Mouse (Mus musculus) heart, embryonic 16.5 days (tissue): Measurements from ENCODE around the gene Sox4. TPM values are rescaled to one million over a fixed set of nuclear protein-coding genes. Genes with fewer than 3 reads are reported as not detected.

Source experiments
- ATAC-seq: fragments of 200-750 bp; cut with Nextera tagmentation; replicated peaks from 2 replicates; pipeline ENCODE4 v1.8.0; 2017; ENCODE audit warnings: moderate number of reproducible peaks; ENCODE audit not compliant: insufficient read depth, low FRiP score; ENCODE audit errors: extremely low read depth
- H3K27ac ChIP-seq: fragments of 300-500 bp; sonication (generic); 2 replicates; pipeline ENCODE4 v1.5.1; 2014; ENCODE audit warnings: mild to moderate bottlenecking, low read length, control low read depth, moderate library complexity
- H3K27me3 ChIP-seq: fragments of 300-500 bp; sonication (generic); 2 replicates; pipeline ENCODE4 v1.6.1; 2014; ENCODE audit warnings: low read length, mixed read lengths; ENCODE audit not compliant: control insufficient read depth, insufficient read depth
- H3K36me3 ChIP-seq: fragments of 300-500 bp; sonication (generic); 2 replicates; pipeline ENCODE4 v1.6.1; 2014; ENCODE audit not compliant: control insufficient read depth, insufficient read depth
- H3K4me1 ChIP-seq: fragments of 300-500 bp; sonication (generic); 2 replicates; pipeline ENCODE4 v1.6.1; 2014; ENCODE audit warnings: low read length, mixed read lengths; ENCODE audit not compliant: control insufficient read depth, insufficient read depth
- H3K4me2 ChIP-seq: fragments of 300-500 bp; sonication (generic); 2 replicates; pipeline ENCODE4 v1.6.1; 2014; ENCODE audit warnings: low read depth, mild to moderate bottlenecking, control low read depth, low read length
- H3K4me3 ChIP-seq: fragments of 300-500 bp; sonication (generic); 2 replicates; pipeline ENCODE4 v1.5.1; 2014; ENCODE audit warnings: mild to moderate bottlenecking, control low read depth, low read length
- H3K9ac ChIP-seq: fragments of 300-500 bp; sonication (generic); 2 replicates; pipeline ENCODE4 v1.6.1; 2014; ENCODE audit warnings: low read length, control low read depth
- H3K9me3 ChIP-seq: fragments of 300-500 bp; sonication (generic); replicated peaks from 2 replicates; pipeline ENCODE4 v1.6.1; 2016; ENCODE audit warnings: low read length; ENCODE audit not compliant: control insufficient read depth
- WGBS: fragments of 180-500 bp; shearing (Covaris S2); extraction: QIAGEN DNeasy Blood & Tissue Kit; methylation state at CpG from one replicate; pipeline ENCODE4 v1.1.7; 2014; 5-methylcytosine and 5-hydroxymethylcytosine counted together
- polyA plus RNA-seq: library from polyadenylated mRNA; unstranded; fragments of >200 nt; fragmentation: Nextera tagmentation; extraction: Ambion mirVana; gene quantifications from 2 replicates; pipeline ENCODE4 v1.2.1, GENCODE M21; 2015

Sox4 gene
- polyA plus RNA-seq, result 34.6 and 34.9 TPM in 2 replicates

DNA sequence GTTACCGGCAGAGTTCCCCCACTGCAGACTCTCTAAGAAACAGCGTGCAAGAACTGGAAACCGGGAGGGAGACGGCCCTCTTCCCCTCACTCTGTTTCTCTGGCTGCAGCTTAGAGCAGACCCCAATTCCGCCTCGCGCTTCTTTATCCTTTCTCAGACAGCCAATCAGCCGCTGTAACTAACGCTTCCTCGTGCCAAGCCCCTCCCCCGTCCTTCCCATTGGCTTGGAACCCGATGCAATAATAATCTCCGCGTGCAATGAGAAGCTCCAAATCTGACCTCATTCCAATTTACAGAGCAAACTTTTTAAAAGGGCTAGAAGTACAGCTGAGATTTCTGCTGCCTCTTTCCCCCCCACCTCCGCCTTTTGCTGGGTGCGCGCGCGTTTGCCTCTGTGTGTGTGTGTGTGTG, at the start of gene Sox4:
Sox4 (minus strand) TSS at position 133 of the 411 bp plus-strand sequence.
- peak within 1 kb of the TSS; percentile 99 for H3K4me3 ChIP-seq
- under 1% methylated on average over 19 of the region's 19 CpGs for WGBS
- H3K9ac ChIP-seq, result peak within 1 kb of the TSS; percentile 100

DNA sequence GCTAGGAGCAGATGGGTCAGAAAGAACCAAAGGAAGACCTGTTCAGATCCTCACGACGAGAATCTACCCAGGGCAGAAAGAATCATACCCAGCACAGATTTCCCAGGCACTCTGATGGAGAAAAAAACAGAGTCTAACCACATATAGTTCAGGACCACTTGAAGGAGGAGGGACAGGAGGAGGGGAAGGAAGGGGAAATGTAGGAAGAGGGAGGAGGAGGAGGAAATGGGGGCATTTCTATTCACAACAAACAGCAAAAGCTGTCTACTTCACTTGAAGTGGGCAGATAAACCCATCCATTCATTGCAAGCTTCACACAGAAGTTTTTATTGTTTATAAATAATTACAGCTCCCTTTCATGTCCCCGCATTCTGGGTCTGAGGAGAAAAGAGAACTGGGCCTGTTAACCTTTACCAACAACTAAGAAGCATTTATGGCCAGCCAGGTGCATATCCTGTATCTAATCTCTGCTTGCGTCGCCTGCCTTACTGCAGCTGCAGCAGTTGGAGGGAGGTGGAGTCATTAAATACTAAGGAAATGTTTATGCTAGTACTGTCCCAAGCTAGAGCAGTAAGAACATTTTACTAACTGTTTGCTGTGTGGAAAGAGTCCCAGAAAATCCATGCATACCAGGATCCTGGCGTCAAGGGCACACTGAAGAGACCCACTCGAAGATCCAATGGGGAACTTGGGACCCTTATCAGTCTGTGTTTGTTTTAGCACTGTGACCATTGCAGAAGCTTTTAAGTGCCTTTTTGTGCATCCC, 38.6 kb upstream of the Sox4 start:
- peak; percentile 78 for ATAC-seq
- Histone ChIP-seq H3K27me3 (no peaks in the 10 kb centered on the region), H3K4me3 (no peak overlapping the region), H3K36me3 (no peaks in the 10 kb centered on the region), H3K9ac (peak overlapping the region; percentile 16; the same call in 1 of the 2 replicates), H3K27ac (peak overlapping the region; percentile 79), H3K4me1 (peaks cover 31% of the 10 kb centered on the region), H3K9me3 (no peaks in the 10 kb centered on the region), H3K4me2 (peak overlapping the region; percentile 3)
- WGBS, result 17% methylated on average over 7 of the region's 7 CpGs

More for the DNA sequence above, at the start of gene Sox4:
- H3K27me3 ChIP-seq, result no peaks in the 10 kb centered on the region
- H3K4me2 ChIP-seq, result peak within 1 kb of the TSS; percentile 70
- H3K36me3 ChIP-seq, result 0 out of 2 replicates have a peak, but pooled peaks cover under 1% of the 10 kb centered on the region
- H3K4me1 ChIP-seq, result peaks cover 6% of the 10 kb centered on the region
- peak; percentile 88 for ATAC-seq
- no peaks in the 10 kb centered on the region for H3K9me3 ChIP-seq
- H3K27ac ChIP-seq, result peak within 1 kb of the TSS; percentile 100

DNA sequence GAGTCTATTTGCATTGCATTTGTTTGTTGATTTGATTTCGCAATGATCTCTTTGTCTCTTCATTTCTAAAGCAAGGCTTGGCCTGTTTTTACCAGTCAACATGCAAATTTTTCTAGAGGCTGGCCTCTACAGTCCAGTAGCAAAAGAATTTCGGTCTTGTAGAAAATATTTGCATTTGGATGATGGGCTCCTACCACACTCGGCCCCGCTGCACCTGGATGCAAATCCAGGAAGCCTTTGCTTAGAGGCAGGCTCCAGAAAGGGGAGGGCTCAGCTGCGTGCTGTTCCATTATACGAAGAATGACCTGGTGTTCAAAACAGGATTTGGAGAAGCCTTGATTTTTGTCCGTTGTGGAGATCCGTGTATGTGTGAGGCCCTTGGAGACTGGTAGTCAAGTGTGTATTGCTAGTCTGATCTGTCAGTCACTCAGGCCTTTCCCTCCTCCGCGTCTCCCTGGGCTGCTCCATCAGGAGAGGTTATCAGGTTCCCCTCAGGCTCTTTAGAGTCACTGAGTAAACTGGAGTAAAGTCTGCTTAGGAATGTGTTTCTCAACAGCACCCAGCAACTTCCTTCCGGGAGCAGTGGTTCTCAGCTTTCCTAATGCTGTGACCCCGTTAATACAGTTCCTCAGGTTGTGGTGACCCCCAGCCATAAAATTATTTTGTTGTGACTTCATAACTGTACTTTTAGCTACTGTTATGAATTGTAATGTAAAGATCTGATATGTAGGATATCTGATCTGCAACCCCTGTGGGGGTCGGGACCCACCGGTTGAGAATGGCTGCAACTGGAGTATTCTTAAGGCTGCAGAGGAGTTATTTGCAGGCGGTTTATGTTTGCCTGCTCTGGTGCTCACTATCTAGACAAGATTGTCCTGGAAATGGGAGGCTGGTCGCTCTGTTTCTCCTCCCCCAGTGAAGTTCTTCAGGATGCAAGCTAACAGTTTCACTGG, 35.5 kb upstream of the Sox4 start:
- H3K4me1 ChIP-seq, result peaks cover 31% of the 10 kb centered on the region

DNA sequence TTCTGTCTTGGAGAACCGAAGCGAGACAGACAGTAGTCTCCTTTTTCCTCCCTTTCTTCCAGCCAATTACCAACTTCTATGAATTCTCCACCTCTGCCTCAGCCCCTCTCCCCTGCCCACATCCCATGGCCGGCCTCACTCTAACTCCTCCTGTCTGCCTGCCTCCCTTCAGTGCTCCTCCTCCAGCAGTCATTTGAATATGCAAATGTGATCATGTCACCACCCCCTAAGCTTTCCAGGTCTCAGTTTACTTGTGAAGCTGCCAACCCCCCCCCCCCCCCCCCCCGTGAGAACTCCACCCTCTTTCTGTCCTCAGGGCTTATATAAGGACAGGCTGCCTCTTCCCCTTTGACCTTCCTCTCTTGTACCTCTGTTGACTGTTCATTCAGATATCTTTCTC, 27.2 kb upstream of the Sox4 start:
- Histone ChIP-seq H3K36me3 (no peaks in the 10 kb centered on the region), H3K27me3 (no peaks in the 10 kb centered on the region), H3K4me2 (no peak overlapping the region), H3K27ac (no peak overlapping the region), H3K4me1 (no peaks in the 10 kb centered on the region), H3K9me3 (no peaks in the 10 kb centered on the region), H3K9ac (no peak overlapping the region), H3K4me3 (no peak overlapping the region)
- ATAC-seq, result no peak
- 54% methylated on average over 4 of the region's 4 CpGs for WGBS

More for the DNA sequence above, 35.5 kb upstream of the Sox4 start:
- Histone ChIP-seq H3K9ac (no peak overlapping the region), H3K27me3 (no peaks in the 10 kb centered on the region), H3K36me3 (no peaks in the 10 kb centered on the region), H3K4me2 (no peak overlapping the region), H3K9me3 (no peaks in the 10 kb centered on the region), H3K4me3 (no peak overlapping the region), H3K27ac (peak overlapping the region; percentile 51)
- no peak for ATAC-seq
- WGBS, result 31% methylated on average over 16 of the region's 16 CpGs

DNA sequence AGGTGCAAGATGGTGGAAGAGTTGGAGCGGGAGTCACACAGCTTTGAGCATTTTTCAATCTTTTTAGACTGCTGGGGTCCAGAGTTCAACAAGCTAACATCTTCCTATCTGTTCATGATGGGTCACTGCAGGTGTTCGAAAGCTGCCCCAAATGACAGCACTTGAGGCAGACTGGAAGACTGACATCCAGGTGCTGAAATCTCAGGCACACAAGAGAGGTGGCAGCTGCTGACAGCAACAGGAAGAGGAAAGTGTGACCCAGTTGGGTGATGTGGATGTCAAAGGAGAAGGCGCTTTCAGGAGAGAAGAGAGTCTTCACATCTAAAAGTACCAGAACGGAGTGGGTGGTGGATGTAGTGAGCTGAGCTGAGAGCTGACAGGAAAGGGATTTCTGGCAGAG, 21.5 kb upstream of the Sox4 start:
- H3K9ac ChIP-seq, result no peak overlapping the region
- WGBS, result 69% methylated on average over 4 of the region's 4 CpGs
- no peaks in the 10 kb centered on the region for H3K27me3 ChIP-seq
- no peaks in the 10 kb centered on the region for H3K9me3 ChIP-seq
- H3K4me3 ChIP-seq, result no peak overlapping the region
- no peak overlapping the region for H3K4me2 ChIP-seq
- no peaks in the 10 kb centered on the region for H3K36me3 ChIP-seq
- ATAC-seq, result no peak
- H3K4me1 ChIP-seq, result no peaks in the 10 kb centered on the region
- H3K27ac ChIP-seq, result no peak overlapping the region

DNA sequence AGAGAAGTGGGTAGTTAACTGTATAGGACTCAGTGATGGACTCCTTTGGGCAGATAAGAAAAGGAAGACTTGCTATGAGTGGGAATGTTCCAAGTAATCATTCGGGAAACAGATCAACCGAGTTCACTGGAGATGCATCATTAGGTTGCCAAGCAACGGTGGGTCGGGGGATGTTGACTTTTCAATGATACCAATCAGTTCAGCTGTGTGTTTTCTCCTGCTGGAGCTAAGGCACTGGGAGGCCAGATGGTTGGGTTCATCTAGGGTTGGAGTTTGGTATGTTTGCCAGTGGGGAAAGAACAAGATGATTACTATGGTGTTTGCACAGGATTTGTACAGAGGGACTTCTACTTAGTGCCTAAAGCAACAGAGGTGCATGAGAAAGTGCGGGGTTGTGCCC, 21.1 kb upstream of the Sox4 start:
- no peak overlapping the region for H3K4me2 ChIP-seq
- ATAC-seq, result no peak
- H3K4me1 ChIP-seq, result no peaks in the 10 kb centered on the region
- no peak overlapping the region for H3K4me3 ChIP-seq
- H3K27ac ChIP-seq, result no peak overlapping the region
- no peaks in the 10 kb centered on the region for H3K36me3 ChIP-seq
- WGBS, result 52% methylated on average over 5 of the region's 5 CpGs
- H3K9me3 ChIP-seq, result no peaks in the 10 kb centered on the region
- no peak overlapping the region for H3K9ac ChIP-seq
- no peaks in the 10 kb centered on the region for H3K27me3 ChIP-seq

DNA sequence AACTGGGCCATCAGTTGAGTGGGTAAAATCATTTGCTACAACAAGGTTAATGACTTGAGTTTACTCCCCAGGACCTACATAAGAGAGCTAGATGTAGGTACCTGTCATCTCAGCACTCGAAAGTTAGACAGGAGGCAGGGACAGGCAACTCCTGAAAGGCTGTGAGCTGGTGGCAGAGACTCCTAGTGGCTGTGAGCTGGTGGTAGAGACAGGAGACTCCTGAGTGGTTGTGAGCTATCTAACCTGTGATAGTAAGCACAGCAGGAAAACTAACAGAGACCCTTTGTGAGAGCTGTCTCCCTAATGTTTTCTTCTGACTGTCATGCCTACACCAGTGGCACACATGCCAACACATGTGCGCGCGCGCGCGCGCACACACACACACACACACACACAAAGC, 7.4 kb upstream of the Sox4 start:
- Histone ChIP-seq H3K36me3 (no peaks in the 10 kb centered on the region), H3K9ac (no peak overlapping the region), H3K27me3 (no peaks in the 10 kb centered on the region), H3K4me2 (no peak overlapping the region), H3K4me1 (no peaks in the 10 kb centered on the region; the same call in 1 of the 2 replicates), H3K27ac (no peak overlapping the region), H3K4me3 (no peak overlapping the region), H3K9me3 (peaks cover 5% of the 10 kb centered on the region; the same call in 1 of the 2 replicates)
- ATAC-seq, result no peak
- 96% methylated on average over 8 of the region's 8 CpGs for WGBS

DNA sequence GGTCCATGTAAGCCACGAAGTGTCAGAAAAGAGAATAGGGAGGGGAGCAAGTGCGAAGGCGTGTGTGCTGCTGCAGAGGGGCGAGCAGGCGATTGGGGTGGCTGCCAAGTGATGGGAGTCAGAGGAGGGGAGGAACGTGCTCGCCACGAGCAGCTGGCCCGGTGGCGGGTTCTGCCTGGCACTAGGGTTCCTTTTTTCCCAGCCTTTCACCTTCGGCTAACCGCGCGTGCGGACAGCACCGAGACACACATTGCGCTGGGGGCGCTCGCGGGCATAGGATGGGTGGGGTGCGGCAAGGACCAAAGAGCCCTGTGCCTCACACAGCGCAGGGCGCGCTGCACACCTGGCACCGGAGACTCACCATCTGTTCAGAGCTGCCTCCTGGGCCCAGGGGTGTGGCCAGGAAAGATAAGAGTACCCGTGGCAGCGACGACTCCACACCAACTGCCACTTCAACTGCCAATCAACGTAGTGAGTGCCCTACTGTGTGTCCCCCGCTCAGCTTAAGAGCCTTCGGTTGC, 6.0 kb upstream of the Sox4 start:
- ATAC-seq, result peak; percentile 75

More for the DNA sequence above, 6.0 kb upstream of the Sox4 start:
- H3K27ac ChIP-seq, result peak overlapping the region; percentile 100
- H3K4me2 ChIP-seq, result peak overlapping the region; percentile 93
- H3K4me1 ChIP-seq, result no peaks in the 10 kb centered on the region; the same call in 1 of the 2 replicates
- no peaks in the 10 kb centered on the region for H3K36me3 ChIP-seq
- WGBS, result under 1% methylated on average over 31 of the region's 31 CpGs
- H3K9me3 ChIP-seq, result peaks cover 5% of the 10 kb centered on the region; the same call in 1 of the 2 replicates
- no peaks in the 10 kb centered on the region for H3K27me3 ChIP-seq
- H3K4me3 ChIP-seq, result peak overlapping the region; percentile 75
- H3K9ac ChIP-seq, result peak overlapping the region; percentile 96
